Mouse (Mus musculus) cerebellum, adult 9-10 months (tissue): ENCODE measurements at regions not wholly inside any gene's neighbourhood (a gene's known extent, or its start where the extent isn't known, plus 50 kb on each side); places are given as distances from the start of the nearest gene placed in this dataset.

ENCODE experiments used
- DNase-seq: peaks from one replicate; pipeline ENCODE4 v3.0.0; 2022

GRCm38 (mm10) chr5:111789904-111790303 lies 56.2 kb downstream of the Gm26897 start:
- no peak for DNase-seq

- DNase-seq, result no peak
Measured at GRCm38 (mm10) chr5:111790527-111790926, 56.8 kb downstream of the Gm26897 start.

- DNase-seq, result no peak
Measured at GRCm38 (mm10) chr5:111791089-111791561, 57.4 kb downstream of the Gm26897 start.

DNA sequence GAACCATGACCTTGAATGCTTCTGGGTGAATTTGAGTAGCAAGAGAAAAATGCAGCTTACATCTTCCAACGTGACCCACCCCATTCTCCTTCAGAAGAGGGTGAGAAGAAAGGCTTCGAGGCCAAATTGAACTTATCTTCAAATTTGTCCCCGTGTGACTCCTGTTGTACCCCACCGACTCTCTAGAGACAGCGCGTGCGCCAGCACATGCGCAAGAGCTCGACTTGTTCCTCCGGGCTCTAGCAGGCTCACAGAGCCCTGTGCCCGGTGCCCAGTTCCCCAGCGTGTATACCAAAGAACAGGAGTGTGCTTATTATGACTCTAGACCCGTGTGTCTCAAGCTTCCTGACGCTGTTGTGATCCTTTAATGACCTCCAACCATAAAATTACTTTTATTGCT lies 59.0 kb downstream of the Gm26897 start:
- DNase-seq, result no peak

DNA sequence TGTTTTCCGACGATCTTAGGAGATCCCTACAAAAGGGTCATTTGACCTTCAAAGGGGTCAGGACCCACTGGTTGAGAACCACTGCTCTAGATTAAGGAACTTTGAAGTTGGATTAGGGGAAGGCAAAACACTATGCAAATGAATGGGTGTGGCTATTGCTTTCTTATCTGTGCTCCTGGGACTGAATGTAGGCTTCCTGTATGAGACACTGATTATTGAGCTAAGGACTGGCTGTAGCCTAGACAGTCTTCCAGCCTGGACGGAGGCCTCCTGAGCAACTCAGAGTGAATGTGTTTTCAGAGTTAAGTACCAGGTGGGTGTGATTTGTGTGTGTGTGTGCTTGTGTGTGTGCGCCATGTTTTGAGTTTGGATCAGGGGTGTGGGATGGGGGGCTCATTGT lies 59.5 kb downstream of the Gm26897 start:
- DNase-seq, result no peak

GRCm38 (mm10) chr5:111796889-111797288 lies 63.2 kb downstream of the Gm26897 start:
- DNase-seq, result no peak

DNA sequence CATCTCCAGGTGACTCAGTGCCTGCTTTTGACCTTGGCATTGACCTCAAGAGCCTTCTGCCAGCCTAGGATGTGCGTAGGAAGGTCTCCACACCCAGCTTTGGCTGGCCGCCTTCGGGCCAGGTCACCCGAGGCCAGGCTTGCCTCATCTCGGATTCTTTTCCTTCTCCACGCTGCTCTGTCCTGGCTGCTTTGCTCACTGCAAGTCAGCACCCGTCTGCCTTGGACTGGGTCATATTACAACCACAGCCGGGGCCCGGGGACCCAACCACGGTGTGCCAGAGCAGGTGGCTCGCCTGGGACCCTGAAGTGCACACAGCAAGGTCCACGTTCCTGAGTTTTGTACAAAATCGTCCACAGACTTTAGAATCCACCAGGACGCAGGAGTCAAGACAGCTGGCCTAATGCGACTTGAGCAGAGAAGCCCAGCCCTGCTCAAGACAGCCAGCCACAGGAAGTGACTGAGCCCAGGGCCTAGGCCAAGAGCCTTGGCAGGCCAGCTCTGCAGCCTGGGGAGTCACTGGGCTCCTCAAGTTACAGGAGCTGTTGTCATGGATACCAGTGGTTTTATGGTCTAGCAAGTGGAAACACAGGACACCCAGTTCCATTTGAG lies 66.1 kb downstream of the Gm26897 start:
- DNase-seq, result peak; percentile 18

DNA sequence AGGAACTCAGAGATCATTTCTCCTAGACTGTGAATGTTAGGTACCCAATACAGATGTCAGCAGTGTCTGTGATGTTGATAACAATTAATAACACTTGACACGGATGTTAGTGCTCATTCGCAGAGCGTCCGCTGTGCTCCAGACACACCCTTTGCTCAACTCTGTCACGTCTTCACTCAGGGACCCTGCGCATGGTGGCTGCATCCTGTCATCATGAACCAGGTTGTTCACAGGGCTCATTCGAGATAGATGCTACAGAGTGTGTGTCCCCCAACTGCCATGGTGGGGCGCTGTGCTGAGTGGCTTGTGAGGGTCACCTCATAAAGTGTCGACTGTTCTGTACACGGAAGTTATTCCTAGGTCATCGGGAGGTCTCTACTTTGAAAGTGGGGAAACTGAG lies 66.8 kb downstream of the Gm26897 start:
- DNase-seq, result no peak

- DNase-seq, result no peak
Measured at GRCm38 (mm10) chr5:111801051-111801450, 67.3 kb downstream of the Gm26897 start.

DNA sequence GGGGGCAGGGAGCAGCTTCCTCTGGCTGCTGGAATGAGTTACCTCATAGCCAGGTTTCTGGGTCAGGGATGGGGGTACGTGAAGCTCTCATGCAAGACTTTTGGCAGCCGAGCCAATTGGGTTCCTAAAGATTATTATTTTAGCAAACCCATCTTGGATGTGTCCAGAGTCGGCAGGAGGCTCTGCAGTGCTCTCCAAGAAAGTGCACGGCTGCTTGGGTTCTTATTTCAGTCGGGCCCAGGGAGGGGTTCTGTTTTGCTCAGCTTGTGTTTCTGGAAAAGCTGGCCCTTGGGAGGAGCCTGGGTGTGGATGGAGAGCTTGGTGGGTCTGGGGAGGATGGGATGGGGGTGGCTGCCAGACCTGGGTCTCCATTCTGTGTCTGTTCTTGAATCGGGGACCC lies 70.8 kb downstream of the Gm26897 start:
- DNase-seq, result no peak

- no peak for DNase-seq
Measured at GRCm38 (mm10) chr5:111805150-111805549, 71.4 kb downstream of the Gm26897 start.

DNA sequence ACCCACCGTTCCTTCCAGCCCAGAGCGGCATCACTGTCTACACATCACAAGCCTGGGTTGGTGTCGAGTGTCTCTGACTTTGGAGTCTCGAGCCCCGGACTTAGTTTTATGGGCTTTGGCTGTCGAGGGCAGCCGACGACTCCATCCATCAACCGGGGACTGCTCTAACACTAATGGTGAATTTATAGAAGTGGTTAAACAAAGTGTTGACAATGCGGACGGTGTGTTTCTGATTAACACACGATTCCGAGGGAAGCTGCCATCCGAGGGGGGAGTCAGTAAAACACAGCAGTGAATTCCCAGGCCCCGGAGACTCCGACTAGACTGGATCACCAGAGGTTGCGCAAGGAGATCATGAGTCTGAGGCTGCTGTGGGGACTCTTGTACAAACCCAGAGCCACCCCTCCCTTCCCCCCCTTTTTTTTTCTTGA lies 72.1 kb downstream of the Gm26897 start:
- DNase-seq, result no peak

GRCm38 (mm10) chr5:111810079-111810808 lies 76.5 kb downstream of the Gm26897 start:
- no peak for DNase-seq

DNA sequence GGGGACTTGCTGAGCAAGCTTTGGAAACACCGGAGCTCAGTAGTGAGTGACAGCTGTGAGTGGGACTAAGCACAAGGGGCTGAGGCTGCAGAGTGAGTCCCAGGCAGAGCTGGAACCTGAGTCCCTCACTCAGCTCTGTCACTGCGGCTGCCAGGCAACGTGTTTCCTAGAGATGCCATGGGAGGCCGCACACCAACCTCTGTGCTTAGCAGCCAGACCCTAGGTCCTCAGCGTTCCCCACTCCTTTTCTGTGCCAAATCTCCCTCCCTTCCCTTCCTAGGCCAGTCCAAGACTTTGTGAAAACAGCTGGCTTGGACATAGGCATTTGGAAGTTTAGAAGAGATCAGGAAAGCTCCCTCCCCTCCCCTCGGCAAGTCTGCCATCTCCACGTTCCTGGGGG lies 78.9 kb downstream of the Gm26897 start:
- DNase-seq, result no peak

DNA sequence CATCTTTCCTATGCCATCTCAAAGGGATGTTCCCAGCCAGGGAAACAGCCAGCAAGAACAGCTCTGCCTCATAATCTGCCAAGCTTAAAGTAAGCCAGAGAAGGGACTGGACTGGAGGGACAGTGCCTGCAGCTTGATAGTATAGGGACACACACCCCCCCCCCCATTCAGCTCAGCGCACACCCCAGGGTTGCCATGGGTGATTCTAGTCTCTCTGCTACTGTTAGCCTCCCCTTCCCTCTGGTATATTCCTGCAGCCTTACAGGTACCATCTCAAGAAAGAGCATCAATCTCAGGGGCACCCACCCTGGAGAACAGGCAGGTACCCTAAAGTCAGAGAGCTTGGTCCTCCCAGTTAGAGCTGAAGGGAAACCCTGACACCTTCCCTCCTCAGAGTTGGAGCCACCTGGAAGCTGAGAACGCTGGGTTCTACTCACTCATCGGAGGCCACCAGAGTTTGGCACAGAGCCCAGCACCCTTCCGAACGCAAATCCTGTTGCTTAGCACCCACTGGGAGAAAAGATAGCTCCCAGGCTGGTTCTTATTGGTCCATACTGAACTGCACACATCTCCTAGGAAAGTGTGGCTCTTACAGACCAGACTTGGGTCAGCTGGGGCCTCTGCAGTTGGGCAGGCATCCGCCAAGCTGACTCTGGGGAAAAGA lies 79.5 kb downstream of the Gm26897 start:
- DNase-seq, result no peak

GRCm38 (mm10) chr5:111814893-111815760 lies 81.4 kb downstream of the Gm26897 start:
- no peak for DNase-seq

DNA sequence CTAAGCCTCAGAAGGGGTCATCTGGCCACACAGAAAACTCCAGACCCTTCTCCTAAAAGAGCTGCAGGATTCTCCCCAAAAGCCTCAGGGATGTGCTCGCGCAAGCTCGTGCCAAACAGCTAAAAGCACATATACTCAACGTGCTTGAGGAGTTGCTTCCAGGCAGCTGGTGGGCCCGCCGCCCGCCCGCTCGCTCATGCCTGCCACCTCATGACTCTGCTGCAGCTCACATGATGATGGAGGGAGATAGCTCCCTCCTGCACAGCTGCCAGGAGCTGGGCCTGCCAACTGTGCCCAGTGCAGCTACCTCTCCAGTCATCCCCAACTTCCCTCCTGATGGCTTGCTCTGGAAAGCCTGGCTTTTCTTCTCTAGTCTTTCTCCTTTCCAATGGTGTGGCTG lies 87.2 kb downstream of the Gm26897 start:
- no peak for DNase-seq

DNA sequence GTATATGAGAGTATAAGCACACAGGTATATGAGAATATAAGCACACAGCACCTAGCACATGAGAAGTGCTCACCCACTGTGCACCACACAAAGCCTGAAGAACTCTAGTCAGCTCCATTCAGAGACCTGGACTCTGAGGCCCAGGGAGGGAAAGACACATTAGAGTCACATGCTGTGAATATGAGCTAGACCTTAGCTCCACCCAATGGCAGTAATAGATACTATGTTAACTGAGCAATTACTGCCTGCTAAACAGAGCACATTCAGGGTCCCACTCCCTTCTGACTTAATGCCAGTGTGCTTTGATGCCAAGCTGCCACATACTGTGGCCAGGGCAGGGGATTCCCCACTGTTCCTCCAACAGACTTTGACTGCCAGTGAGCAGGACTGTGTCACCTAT lies 89.2 kb downstream of the Gm26897 start:
- DNase-seq, result no peak

GRCm38 (mm10) chr5:111823420-111823819 lies 89.7 kb downstream of the Gm26897 start:
- no peak for DNase-seq

DNA sequence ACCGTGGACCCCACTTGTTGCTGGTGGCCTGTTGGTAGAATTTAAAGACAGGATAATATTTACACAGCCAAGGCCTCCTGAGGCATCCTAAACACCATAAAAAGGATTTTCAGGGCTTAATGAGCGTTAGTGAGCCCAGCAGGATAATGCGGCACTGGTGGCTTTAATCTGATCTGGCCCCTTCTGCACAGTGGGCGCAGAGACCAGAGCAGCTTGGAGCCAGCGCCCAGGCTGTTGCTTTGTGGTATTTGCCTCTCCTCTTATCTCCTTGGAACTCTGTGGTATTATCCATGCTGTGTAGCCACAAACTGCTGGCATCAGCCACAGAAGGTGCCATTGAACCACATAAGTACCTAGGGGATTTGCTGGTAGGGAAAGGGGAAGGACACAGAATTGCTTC lies 90.1 kb downstream of the Gm26897 start:
- no peak for DNase-seq

- no peak for DNase-seq
Measured at GRCm38 (mm10) chr5:111824600-111825130, 90.9 kb downstream of the Gm26897 start.

- no peak for DNase-seq
Measured at GRCm38 (mm10) chr5:111829891-111830290, 96.2 kb downstream of the Gm26897 start.
